21 mouse cellular contexts compared by ENCODE assay signal in the genomic region with DNA sequence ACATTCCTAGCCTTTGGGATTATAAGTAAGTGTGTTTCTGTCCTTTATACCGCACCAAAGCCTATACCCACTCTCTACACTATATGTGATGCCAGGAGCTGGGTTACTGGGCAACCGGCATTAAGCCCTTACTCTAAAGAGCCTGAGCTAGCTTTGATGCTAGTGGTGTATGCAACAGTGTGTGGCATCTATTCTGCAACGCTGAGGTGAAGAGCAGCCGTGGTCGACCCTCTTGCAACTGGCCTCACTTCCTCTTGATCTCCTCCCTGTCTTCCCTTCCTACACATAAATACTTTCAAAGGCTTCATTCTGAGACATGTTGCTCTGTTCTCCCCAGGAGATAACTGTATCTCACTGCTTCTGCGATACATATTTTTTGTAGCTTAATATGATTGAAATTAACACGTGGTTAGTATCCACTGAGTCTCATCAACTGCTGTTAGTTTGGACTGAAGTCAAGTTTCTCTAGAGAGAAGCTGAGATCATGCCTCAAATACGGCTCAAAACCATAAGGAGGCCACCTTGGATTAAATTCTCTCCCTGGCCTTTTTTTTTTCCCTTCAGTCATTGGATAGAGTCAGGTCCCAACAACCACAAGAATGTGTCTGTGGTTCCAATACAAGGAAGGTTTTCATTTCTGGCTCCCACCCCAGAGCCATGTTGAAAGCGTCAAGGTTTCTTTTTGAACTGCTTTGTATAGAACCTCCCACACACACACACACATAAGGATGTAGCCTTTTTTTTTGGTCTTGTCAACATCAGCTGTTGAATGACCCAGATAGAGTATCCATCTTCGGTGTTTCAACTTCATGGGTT.
DNase-seq lines count a peak whose midpoint lies in the region; ATAC-seq and TF ChIP-seq lines count a peak whose summit lies in the region.
"Had no signal": no experiment of that assay in that cellular context is flagged by ENCODE, and none has a peak within 500 bp of the region (broad histone marks: within the 10 kb centered on the region; RNA-seq: fewer than 3 reads in every experiment).

No protein-coding gene starts in this region.

- H3K27me3 ChIP-seq in Patski = no peaks in the 10 kb centered on the region
- H3K27me3 ChIP-seq: embryonic facial prominence, embryonic 12.5 days; heart, embryonic 15.5 days; midbrain, embryonic 15.5 days; neural tube, embryonic 15.5 days had no signal

- DNase-seq in layer of hippocampus, adult 2 months (ENCODE audit: low spot score in 2 of 2) = no peak
- DNase-seq in layer of hippocampus, adult 8-10 months (ENCODE audit: low spot score in 2 of 2) = no peak
- DNase-seq in 3T3-L1 (ENCODE audit: low read depth, low spot score) (peak; percentile 98), Patski (ENCODE audit: low read depth, low spot score) (peak; percentile 86)
- DNase-seq in adrenal gland, adult (ENCODE audit: inconsistent age in 2 of 2, low spot score in 1 of 2) = no peak
- DNase-seq in adrenal gland, postnatal 4 days (ENCODE audit: low spot score in 2 of 2) = no peak
- DNase-seq: cerebellum, adult 8-10 months; forebrain, postnatal 0 days; gastrocnemius, postnatal 10 days; heart, postnatal 4 days; liver; lung, postnatal 10 days; right cerebral cortex, postnatal 4 days; thymus, postnatal 36 days had no signal

- POLR2A ChIA-PET in Patski (lab: Charles Lee) = interaction anchor here (0.6 to 0.9 kb wide), 2 partner anchors 19 to 325 kb away, joined by 4 to 5 read pairs; no protein-coding TSS in a partner anchor

- peak; percentile 83 for ATAC-seq in Patski
- ATAC-seq in megakaryocyte progenitor cell, adult 5-6 weeks (replicated peaks; ENCODE audit: poor library complexity) = peak; percentile 33
- ATAC-seq: forebrain, postnatal 0 days; hindbrain, embryonic 16.5 days; intestine, embryonic 16.5 days; midbrain, embryonic 15.5 days had no signal

- H3K27ac ChIP-seq in layer of hippocampus, adult 2 months = peak overlapping the region; percentile 37
- H3K27ac ChIP-seq: embryonic facial prominence, embryonic 12.5 days; heart, embryonic 15.5 days; midbrain, embryonic 15.5 days; neural tube, embryonic 15.5 days had no signal

- CTCF ChIA-PET in Patski (lab: Charles Lee) = interaction anchor here (0.7 to 3.3 kb wide), 3 partner anchors 52 to 410 kb away, joined by 3 to 16 read pairs (median 3); no protein-coding TSS in a partner anchor

- in situ Hi-C loops in Patski (cut with MboI; ENCODE audit: low pct_unique_long_range_greater_than_20kb) = loop anchor here (5.0 to 25.0 kb wide), 5 partner anchors 52 to 833 kb away; no protein-coding TSS in a partner anchor

- H3K4me3 ChIP-seq in layer of hippocampus, adult 2 months = no peak overlapping the region
- H3K4me3 ChIP-seq: embryonic facial prominence, embryonic 12.5 days; heart, embryonic 15.5 days; midbrain, embryonic 15.5 days; neural tube, embryonic 15.5 days had no signal

- no peak for TF ChIP-seq CTCF in layer of hippocampus, adult 2 months (conservative IDR thresholded peaks at IDR 0.05)
- no peak for TF ChIP-seq CTCF in Patski (IDR thresholded peaks at IDR 0.05)

Comparison
In these comparisons a context has a peak if more than half of its experiments do, and no peak if none do; other contexts are left out.
1. DNase-seq: peak in 3T3-L1 (single experiment) and Patski (single experiment); none in layer of hippocampus, adult 2 months (0 of 2), layer of hippocampus, adult 8-10 months (0 of 2), adrenal gland, adult (0 of 2) and adrenal gland, postnatal 4 days (0 of 2).